Mouse (Mus musculus): Measurements from ENCODE around the gene Ift20. TPM values are rescaled to one million over a fixed set of nuclear protein-coding genes. Genes with fewer than 3 reads are reported as not detected.
"Not testable (repeated sequence)": the region's sequence is repeated elsewhere in the genome, so short reads cannot be mapped to it uniquely, and the experiment has no call there.

Ift20 gene
- polyA plus RNA-seq, 1 experiment from 2014 or later: 157 TPM

DNA sequence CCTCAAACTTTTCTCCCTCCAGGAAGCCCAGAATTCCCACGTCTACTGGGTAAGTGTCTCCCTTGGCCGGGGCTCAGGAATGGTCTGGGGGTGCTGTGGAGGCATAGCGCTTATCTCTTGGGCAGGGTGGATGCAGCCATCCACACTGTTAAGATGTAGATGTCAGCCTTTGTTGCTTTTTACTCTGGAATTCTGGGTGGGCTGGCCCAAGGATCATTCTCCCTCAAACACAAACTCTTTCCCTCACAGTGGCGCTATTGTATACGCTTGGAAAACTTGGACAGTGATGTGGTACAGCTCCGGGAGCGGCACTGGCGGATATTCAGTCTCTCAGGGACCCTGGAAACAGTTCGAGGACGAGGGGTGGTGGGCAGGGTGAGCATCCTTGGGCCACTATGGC lies 17.2 kb upstream of the Ift20 start:
- no peak overlapping the region for H3K4me2 ChIP-seq (ENCODE audit: low read depth, low read length)
- peaks cover 44% of the 10 kb centered on the region for H3K36me3 ChIP-seq (ENCODE audit: control insufficient read depth, insufficient read depth, low read length)
- H3K9me3 ChIP-seq (replicated peaks; ENCODE audit: control insufficient read depth, low read length): no peaks in the 10 kb centered on the region
- ATAC-seq (ENCODE audit: insufficient read depth, low FRiP score): no peak
- H3K27ac ChIP-seq (ENCODE audit: low read length): no peak overlapping the region
- WGBS: 90% methylated on average over 10 of the region's 10 CpGs
- H3K9ac ChIP-seq (ENCODE audit: low read length): no peak overlapping the region
- no peak overlapping the region for H3K4me3 ChIP-seq (replicated peaks; ENCODE audit: low read length)
- H3K27me3 ChIP-seq (ENCODE audit: control insufficient read depth, insufficient read depth, low read length): no peaks in the 10 kb centered on the region
- no peaks in the 10 kb centered on the region for H3K4me1 ChIP-seq (ENCODE audit: control insufficient read depth, insufficient read depth, low read length)

- Histone ChIP-seq H3K36me3 (ENCODE audit: control insufficient read depth, insufficient read depth, low read length) (peaks cover 32% of the 10 kb centered on the region), H3K4me2 (ENCODE audit: low read depth, low read length) (no peak overlapping the region), H3K9me3 (replicated peaks; ENCODE audit: control insufficient read depth, low read length) (no peaks in the 10 kb centered on the region), H3K4me1 (ENCODE audit: control insufficient read depth, insufficient read depth, low read length) (no peaks in the 10 kb centered on the region), H3K27me3 (ENCODE audit: control insufficient read depth, insufficient read depth, low read length) (no peaks in the 10 kb centered on the region), H3K4me3 (replicated peaks; ENCODE audit: low read length) (no peak overlapping the region), H3K9ac (ENCODE audit: low read length) (no peak overlapping the region), H3K27ac (ENCODE audit: low read length) (no peak overlapping the region)
- WGBS: 80% methylated on average over 3 of the region's 3 CpGs
- no peak for ATAC-seq (ENCODE audit: insufficient read depth, low FRiP score)
Measured at GRCm38 (mm10) chr11:78521880-78522279, 14.3 kb upstream of the Ift20 start.

DNA sequence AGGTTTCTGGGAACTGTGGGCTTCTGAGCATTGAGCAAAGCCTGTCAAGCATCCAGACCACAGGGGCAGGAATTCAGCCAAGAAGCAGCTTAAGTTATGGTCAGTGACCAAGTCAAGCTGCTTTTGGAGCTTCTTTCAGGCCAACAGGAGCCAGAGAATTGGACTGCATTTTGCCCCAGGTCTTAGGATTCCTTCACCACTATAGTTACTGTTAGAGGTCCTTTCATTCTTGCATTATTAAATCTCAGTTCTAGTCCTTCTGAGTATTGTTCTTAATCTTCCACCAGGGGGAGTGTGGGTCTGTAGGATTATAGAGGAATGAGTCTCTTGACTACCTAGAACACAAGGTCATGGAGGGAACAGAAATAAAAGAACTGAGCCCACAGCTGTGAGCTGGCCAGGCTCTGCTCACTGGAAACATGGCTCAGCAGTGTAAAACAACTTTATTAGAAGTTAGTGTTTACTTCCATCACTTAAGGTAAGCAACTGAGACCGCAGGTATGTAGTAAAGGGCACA lies 13.6 kb upstream of the Ift20 start:
- Histone ChIP-seq H3K27ac (ENCODE audit: low read length) (no peak overlapping the region), H3K4me2 (ENCODE audit: low read depth, low read length) (no peak overlapping the region), H3K9ac (ENCODE audit: low read length) (no peak overlapping the region), H3K4me1 (ENCODE audit: control insufficient read depth, insufficient read depth, low read length) (no peaks in the 10 kb centered on the region), H3K4me3 (replicated peaks; ENCODE audit: low read length) (no peak overlapping the region), H3K36me3 (ENCODE audit: control insufficient read depth, insufficient read depth, low read length) (peaks cover 36% of the 10 kb centered on the region), H3K9me3 (replicated peaks; ENCODE audit: control insufficient read depth, low read length) (no peaks in the 10 kb centered on the region), H3K27me3 (ENCODE audit: control insufficient read depth, insufficient read depth, low read length) (no peaks in the 10 kb centered on the region)
- no peak for ATAC-seq (ENCODE audit: insufficient read depth, low FRiP score)
- 87% methylated on average over 1 of the region's 1 CpGs for WGBS

DNA sequence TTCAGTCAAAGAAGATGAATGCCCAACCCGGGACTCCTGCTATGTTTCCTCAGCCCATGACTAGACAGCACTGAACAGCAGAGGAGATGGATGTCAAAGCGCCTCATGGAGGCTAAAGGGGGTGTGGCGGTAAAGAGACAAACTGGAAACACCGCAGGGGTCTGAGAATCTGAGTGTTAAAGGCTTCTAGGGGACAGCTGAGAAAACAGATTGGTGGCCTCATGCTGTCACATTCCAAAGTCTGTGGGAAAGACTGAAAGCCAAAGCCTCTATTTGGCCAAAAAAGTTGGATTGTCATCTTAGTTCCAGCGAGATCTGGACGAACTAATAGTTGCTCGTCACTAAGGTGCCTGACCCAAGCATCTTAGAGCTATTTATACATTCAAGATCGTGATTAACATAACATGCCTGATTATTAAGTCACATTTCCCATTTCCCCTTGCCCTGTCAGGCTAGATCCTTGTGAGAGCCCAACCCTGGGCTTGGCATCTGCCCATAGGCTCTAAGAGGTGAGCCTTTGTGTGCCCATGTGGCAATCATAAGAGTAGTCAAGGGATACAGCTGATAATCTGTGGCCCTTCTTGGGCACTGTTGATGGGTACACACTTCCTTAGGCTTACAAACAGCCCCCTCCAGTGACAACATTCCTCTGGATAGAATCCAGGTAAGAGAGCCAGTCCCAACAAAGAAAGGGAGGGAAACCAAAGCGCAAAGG lies 12.8 kb upstream of the Ift20 start:
- H3K4me1 ChIP-seq (ENCODE audit: control insufficient read depth, insufficient read depth, low read length): no peaks in the 10 kb centered on the region

GRCm38 (mm10) chr11:78524838-78525237 lies 11.3 kb upstream of the Ift20 start:
- H3K9me3 ChIP-seq (replicated peaks; ENCODE audit: control insufficient read depth, low read length): no peaks in the 10 kb centered on the region
- H3K36me3 ChIP-seq (ENCODE audit: control insufficient read depth, insufficient read depth, low read length): peaks cover 43% of the 10 kb centered on the region
- no peaks in the 10 kb centered on the region for H3K4me1 ChIP-seq (ENCODE audit: control insufficient read depth, insufficient read depth, low read length)
- H3K27me3 ChIP-seq (ENCODE audit: control insufficient read depth, insufficient read depth, low read length): no peaks in the 10 kb centered on the region
- no peak overlapping the region for H3K27ac ChIP-seq (ENCODE audit: low read length)
- no peak overlapping the region for H3K4me2 ChIP-seq (ENCODE audit: low read depth, low read length)
- WGBS: 69% methylated on average over 2 of the region's 2 CpGs
- ATAC-seq (ENCODE audit: insufficient read depth, low FRiP score): no peak
- H3K9ac ChIP-seq (ENCODE audit: low read length): no peak overlapping the region
- no peak overlapping the region for H3K4me3 ChIP-seq (replicated peaks; ENCODE audit: low read length)

More for the DNA sequence above, 12.8 kb upstream of the Ift20 start:
- H3K9me3 ChIP-seq (replicated peaks; ENCODE audit: control insufficient read depth, low read length): no peaks in the 10 kb centered on the region
- H3K4me2 ChIP-seq (ENCODE audit: low read depth, low read length): no peak overlapping the region
- no peak overlapping the region for H3K9ac ChIP-seq (ENCODE audit: low read length)
- no peak overlapping the region for H3K27ac ChIP-seq (ENCODE audit: low read length)
- no peak overlapping the region for H3K4me3 ChIP-seq (replicated peaks; ENCODE audit: low read length)
- no peak for ATAC-seq (ENCODE audit: insufficient read depth, low FRiP score)
- H3K36me3 ChIP-seq (ENCODE audit: control insufficient read depth, insufficient read depth, low read length): peaks cover 41% of the 10 kb centered on the region
- H3K27me3 ChIP-seq (ENCODE audit: control insufficient read depth, insufficient read depth, low read length): no peaks in the 10 kb centered on the region
- 84% methylated on average over 9 of the region's 9 CpGs for WGBS

- Histone ChIP-seq H3K4me1 (ENCODE audit: control insufficient read depth, insufficient read depth, low read length) (no peaks in the 10 kb centered on the region), H3K27me3 (ENCODE audit: control insufficient read depth, insufficient read depth, low read length) (no peaks in the 10 kb centered on the region), H3K36me3 (ENCODE audit: control insufficient read depth, insufficient read depth, low read length) (peaks cover 29% of the 10 kb centered on the region), H3K27ac (ENCODE audit: low read length) (no peak overlapping the region), H3K4me3 (replicated peaks; ENCODE audit: low read length) (no peak overlapping the region), H3K9me3 (replicated peaks; ENCODE audit: control insufficient read depth, low read length) (no peaks in the 10 kb centered on the region), H3K9ac (ENCODE audit: low read length) (no peak overlapping the region), H3K4me2 (ENCODE audit: low read depth, low read length) (no peak overlapping the region)
- 88% methylated on average over 9 of the region's 9 CpGs for WGBS
- no peak for ATAC-seq (ENCODE audit: insufficient read depth, low FRiP score)
Measured at GRCm38 (mm10) chr11:78528714-78529113, 7.4 kb upstream of the Ift20 start.

DNA sequence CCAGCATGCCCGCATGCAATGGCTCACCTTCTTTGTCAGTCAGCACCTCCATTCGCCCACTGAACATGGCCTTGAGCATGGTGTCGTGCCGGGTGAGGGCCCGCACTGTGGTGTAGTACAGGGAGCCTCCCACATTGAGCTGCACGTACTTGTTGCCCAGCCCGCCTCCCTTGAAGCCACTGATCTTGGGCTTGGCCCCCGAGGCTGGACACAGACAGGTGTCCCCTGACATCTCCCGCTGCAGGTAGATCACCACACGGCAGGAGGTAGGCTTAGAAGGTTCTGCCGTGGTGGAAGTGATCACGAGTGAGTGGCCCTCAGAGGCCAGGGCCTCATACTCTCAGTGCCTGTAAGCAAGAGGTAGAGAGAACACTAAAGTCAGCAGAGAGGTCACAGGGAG lies 6.2 kb upstream of the Ift20 start:
- Histone ChIP-seq H3K4me1 (ENCODE audit: control insufficient read depth, insufficient read depth, low read length) (peaks cover 7% of the 10 kb centered on the region; the same call in 1 of the 2 replicates), H3K36me3 (ENCODE audit: control insufficient read depth, insufficient read depth, low read length) (peaks cover 23% of the 10 kb centered on the region), H3K9me3 (replicated peaks; ENCODE audit: control insufficient read depth, low read length) (no peaks in the 10 kb centered on the region), H3K27ac (ENCODE audit: low read length) (no peak overlapping the region), H3K4me3 (replicated peaks; ENCODE audit: low read length) (no peak overlapping the region), H3K4me2 (ENCODE audit: low read depth, low read length) (no peak overlapping the region), H3K9ac (ENCODE audit: low read length) (no peak overlapping the region), H3K27me3 (ENCODE audit: control insufficient read depth, insufficient read depth, low read length) (no peaks in the 10 kb centered on the region)
- no peak for ATAC-seq (ENCODE audit: insufficient read depth, low FRiP score)
- 89% methylated on average over 12 of the region's 12 CpGs for WGBS

DNA sequence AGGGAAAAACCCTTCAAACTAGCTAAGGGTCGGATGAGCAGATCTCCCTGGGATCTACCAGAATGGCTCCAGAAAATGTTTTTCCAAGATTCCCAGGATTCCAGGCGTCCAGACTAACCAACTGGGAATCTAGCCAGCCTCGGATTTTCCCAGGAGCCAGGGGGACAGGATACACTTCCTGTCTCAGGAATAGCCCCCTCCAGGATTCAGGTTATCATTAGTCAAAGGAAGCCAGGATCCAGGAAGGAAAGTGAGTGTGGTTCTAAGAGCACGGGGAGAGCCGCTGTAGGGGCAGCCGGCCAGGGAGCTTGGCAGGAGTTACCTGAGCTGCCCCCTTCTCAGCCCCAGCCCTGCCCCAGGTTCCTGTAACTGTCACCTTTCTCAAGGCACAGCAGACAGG lies 5.1 kb upstream of the Ift20 start:
- no peak overlapping the region for H3K4me2 ChIP-seq (ENCODE audit: low read depth, low read length)
- no peak overlapping the region for H3K4me3 ChIP-seq (replicated peaks; ENCODE audit: low read length)
- H3K27me3 ChIP-seq (ENCODE audit: control insufficient read depth, insufficient read depth, low read length): no peaks in the 10 kb centered on the region
- H3K9ac ChIP-seq (ENCODE audit: low read length): no peak overlapping the region
- peaks cover 9% of the 10 kb centered on the region; the same call in 1 of the 2 replicates for H3K4me1 ChIP-seq (ENCODE audit: control insufficient read depth, insufficient read depth, low read length)
- H3K9me3 ChIP-seq (replicated peaks; ENCODE audit: control insufficient read depth, low read length): no peaks in the 10 kb centered on the region
- WGBS: 63% methylated on average over 6 of the region's 6 CpGs
- H3K36me3 ChIP-seq (ENCODE audit: control insufficient read depth, insufficient read depth, low read length): peaks cover 20% of the 10 kb centered on the region; the same call in 1 of the 2 replicates
- peak overlapping the region; percentile 22; the same call in 1 of the 2 replicates for H3K27ac ChIP-seq (ENCODE audit: low read length)
- no peak for ATAC-seq (ENCODE audit: insufficient read depth, low FRiP score)

DNA sequence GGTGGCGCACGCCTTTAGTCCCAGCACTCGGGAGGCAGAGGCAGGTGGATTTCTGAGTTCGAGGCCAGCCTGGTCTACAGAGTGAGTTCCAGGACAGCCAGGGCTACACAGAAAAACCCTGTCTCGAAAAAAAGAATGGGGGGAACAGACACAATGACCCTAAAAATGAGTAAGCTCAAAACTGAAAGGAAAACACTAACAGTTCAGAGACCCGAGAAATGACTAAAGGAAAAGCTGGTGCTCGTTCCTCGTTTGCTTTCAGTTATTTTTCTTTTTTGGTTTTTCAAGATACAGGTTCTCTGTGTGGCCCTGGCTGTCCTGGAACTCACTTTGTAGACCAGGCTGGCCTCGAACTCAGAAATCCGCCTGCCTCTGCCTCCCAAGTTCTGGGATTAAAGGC lies 4.6 kb upstream of the Ift20 start:
- H3K9me3 ChIP-seq (replicated peaks; ENCODE audit: control insufficient read depth, low read length); H3K4me1 ChIP-seq (ENCODE audit: control insufficient read depth, insufficient read depth, low read length); H3K4me3 ChIP-seq (replicated peaks; ENCODE audit: low read length); H3K27me3 ChIP-seq (ENCODE audit: control insufficient read depth, insufficient read depth, low read length); H3K4me2 ChIP-seq (ENCODE audit: low read depth, low read length); ATAC-seq (ENCODE audit: insufficient read depth, low FRiP score); H3K9ac ChIP-seq (ENCODE audit: low read length); H3K27ac ChIP-seq (ENCODE audit: low read length): not testable (repeated sequence)
- WGBS: 91% methylated on average over 10 of the region's 10 CpGs
- H3K36me3 ChIP-seq (ENCODE audit: control insufficient read depth, insufficient read depth, low read length): peaks cover 20% of the 10 kb centered on the region; the same call in 1 of the 2 replicates
